Mouse (Mus musculus) limb, embryonic 12.5 days (tissue): ENCODE data around the gene Olfr1014. TPM values are rescaled to one million over a fixed set of nuclear protein-coding genes. Genes with fewer than 3 reads are reported as not detected.

Source experiments
- ATAC-seq: fragments of 200-750 bp; cut with Nextera tagmentation; 2 replicates; pipeline ENCODE4 v1.8.0; 2017; ENCODE audit warnings: low read depth, moderate TSS enrichment; ENCODE audit not compliant: insufficient number of reproducible peaks, insufficient read depth, low FRiP score, low TSS enrichment
- H3K27ac ChIP-seq: fragments of 300-500 bp; sonication (generic); 2 replicates; pipeline ENCODE4 v1.5.1; 2016; ENCODE audit warnings: mild to moderate bottlenecking, moderate library complexity
- H3K27me3 ChIP-seq: fragments of 300-500 bp; sonication (generic); 2 replicates; pipeline ENCODE4 v1.6.1; 2016; ENCODE audit warnings: mild to moderate bottlenecking, moderate library complexity
- H3K36me3 ChIP-seq: fragments of 300-500 bp; sonication (generic); 2 replicates; pipeline ENCODE4 v1.6.1; 2016; ENCODE audit warnings: mild to moderate bottlenecking, moderate library complexity
- H3K4me1 ChIP-seq: fragments of 300-500 bp; sonication (generic); replicated peaks from 2 replicates; pipeline ENCODE4 v1.6.1; 2016
- H3K4me2 ChIP-seq: fragments of 300-500 bp; sonication (generic); 2 replicates; pipeline ENCODE4 v1.6.1; 2016; ENCODE audit warnings: mild to moderate bottlenecking, moderate library complexity
- H3K4me3 ChIP-seq: fragments of 300-500 bp; sonication (generic); replicated peaks from 2 replicates; pipeline ENCODE4 v1.5.1; 2016; ENCODE audit warnings: mild to moderate bottlenecking
- H3K9ac ChIP-seq: fragments of 300-500 bp; sonication (generic); replicated peaks from 2 replicates; pipeline ENCODE4 v1.6.1; 2016; ENCODE audit warnings: mild to moderate bottlenecking, moderate library complexity
- H3K9me3 ChIP-seq: fragments of 300-500 bp; sonication (generic); 2 replicates; pipeline ENCODE4 v1.6.1; 2016; ENCODE audit warnings: mild to moderate bottlenecking, moderate library complexity
- WGBS: fragments of 180-500 bp; shearing (Covaris S2); methylation state at CpG from one replicate; pipeline ENCODE4 v1.1.7; 2016; 5-methylcytosine and 5-hydroxymethylcytosine counted together
- polyA plus RNA-seq: library from polyadenylated mRNA; unstranded; fragments of >200 nt; fragmentation: Nextera tagmentation; extraction: Ambion mirVana; gene quantifications from 2 replicates; pipeline ENCODE4 v1.2.1, GENCODE M21; 2016

Gene Olfr1014
- polyA plus RNA-seq: not detected in 2 replicates

- H3K9me3 ChIP-seq: no peaks in the 10 kb centered on the region
- no peaks in the 10 kb centered on the region for H3K36me3 ChIP-seq
- no peaks in the 10 kb centered on the region for H3K27me3 ChIP-seq
- H3K4me1 ChIP-seq: no peaks in the 10 kb centered on the region
- no peak within 1 kb of the TSS for H3K9ac ChIP-seq
- no peak for ATAC-seq
- H3K27ac ChIP-seq: no peak within 1 kb of the TSS
- no peak within 1 kb of the TSS for H3K4me2 ChIP-seq
- no peak within 1 kb of the TSS for H3K4me3 ChIP-seq
Measured at GRCm38 (mm10) chr2:85772413-85772812, at the start of gene Olfr1014. Olfr1014 (plus strand) TSS chr2:85772713.

- whole genome bisulfite sequencing: 11% methylated on average over 3 of the region's 3 CpGs
- no peaks in the 10 kb centered on the region for H3K36me3 ChIP-seq
- H3K27me3 ChIP-seq: no peaks in the 10 kb centered on the region
- H3K9ac ChIP-seq: no peak overlapping the region
- no peak overlapping the region for H3K4me2 ChIP-seq
- ATAC-seq: no peak
- no peaks in the 10 kb centered on the region for H3K4me1 ChIP-seq
- H3K27ac ChIP-seq: no peak overlapping the region
- H3K9me3 ChIP-seq: no peaks in the 10 kb centered on the region
- H3K4me3 ChIP-seq: no peak overlapping the region
Measured at GRCm38 (mm10) chr2:85725793-85726192, 46.7 kb upstream of the Olfr1014 start.

DNA sequence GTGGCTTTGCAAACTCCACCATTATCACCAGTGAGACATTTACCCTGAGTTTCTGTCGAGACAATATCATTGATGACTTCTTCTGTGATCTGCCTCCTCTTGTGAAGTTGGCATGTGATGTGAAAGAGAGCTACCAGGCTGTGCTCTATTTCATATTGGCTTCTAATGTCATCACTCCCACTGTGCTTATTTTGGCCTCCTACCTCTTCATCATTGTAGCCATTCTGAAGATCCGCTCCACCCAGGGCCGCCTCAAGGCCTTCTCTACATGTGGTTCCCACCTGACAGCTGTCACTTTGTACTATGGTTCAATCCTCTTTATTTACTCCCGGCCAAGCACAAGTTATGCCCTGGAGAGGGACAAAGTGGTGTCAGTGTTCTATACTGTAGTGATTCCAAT is 18.7 kb upstream of the Olfr1014 start:
- WGBS: 84% methylated on average over 4 of the region's 4 CpGs
- ATAC-seq: no peak
- Histone ChIP-seq H3K4me1 (no peaks in the 10 kb centered on the region), H3K9me3 (no peaks in the 10 kb centered on the region), H3K4me3 (no peak overlapping the region), H3K27me3 (no peaks in the 10 kb centered on the region), H3K27ac (no peak overlapping the region), H3K36me3 (no peaks in the 10 kb centered on the region), H3K9ac (no peak overlapping the region), H3K4me2 (no peak overlapping the region)

GRCm38 (mm10) chr2:85762666-85763065 is 9.8 kb upstream of the Olfr1014 start, which contains the start of gene Olfr1012:
Olfr1012 (minus strand) TSS chr2:85762766.
- 76% methylated on average over 1 of the region's 1 CpGs for WGBS
- Histone ChIP-seq H3K4me3 (no peak within 1 kb of the TSS), H3K4me1 (no peaks in the 10 kb centered on the region), H3K36me3 (no peaks in the 10 kb centered on the region), H3K9ac (no peak within 1 kb of the TSS), H3K9me3 (no peaks in the 10 kb centered on the region), H3K27ac (no peak within 1 kb of the TSS), H3K4me2 (no peak within 1 kb of the TSS), H3K27me3 (no peaks in the 10 kb centered on the region)
- no peak for ATAC-seq

DNA sequence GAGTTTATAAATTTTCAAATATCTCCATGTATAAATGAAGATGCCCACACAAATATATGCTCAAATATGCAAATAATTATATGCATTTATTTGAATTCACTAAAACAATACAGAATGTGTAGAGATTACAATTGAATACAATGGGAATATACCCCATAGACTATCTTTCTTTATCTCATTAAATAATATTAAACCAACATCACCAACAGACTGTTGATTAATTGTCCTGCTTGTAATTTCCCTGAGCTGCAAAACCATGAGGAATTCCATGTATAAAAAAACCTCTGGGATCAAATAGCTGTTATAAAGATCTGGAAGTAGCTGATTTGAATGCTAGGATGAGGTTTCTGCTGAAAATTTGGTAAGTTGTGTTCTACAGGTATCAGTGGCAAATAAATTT is 5.7 kb upstream of the Olfr1014 start, which contains the start of gene Olfr1013:
TSS of gene Olfr1013 (plus strand) at position 301 of the 400 bp plus-strand sequence.
- H3K4me3 ChIP-seq: no peak within 1 kb of the TSS
- H3K9me3 ChIP-seq: no peaks in the 10 kb centered on the region
- ATAC-seq: no peak
- no peaks in the 10 kb centered on the region for H3K36me3 ChIP-seq
- no peak within 1 kb of the TSS for H3K9ac ChIP-seq
- no peak within 1 kb of the TSS for H3K27ac ChIP-seq
- no peaks in the 10 kb centered on the region for H3K27me3 ChIP-seq
- no peak within 1 kb of the TSS for H3K4me2 ChIP-seq
- H3K4me1 ChIP-seq: no peaks in the 10 kb centered on the region

- Histone ChIP-seq H3K4me1 (no peaks in the 10 kb centered on the region), H3K9me3 (no peaks in the 10 kb centered on the region), H3K9ac (no peak within 1 kb of the TSS), H3K27me3 (no peaks in the 10 kb centered on the region), H3K36me3 (no peaks in the 10 kb centered on the region), H3K4me3 (no peak within 1 kb of the TSS), H3K27ac (no peak within 1 kb of the TSS), H3K4me2 (no peak within 1 kb of the TSS)
- no peak for ATAC-seq
Measured at GRCm38 (mm10) chr2:85781717-85782116, 9.2 kb downstream of the Olfr1014 start, which contains the start of gene Olfr1015. Olfr1015 (plus strand) TSS chr2:85782017.

GRCm38 (mm10) chr2:85792331-85792730 is 19.8 kb downstream of the Olfr1014 start:
- Histone ChIP-seq H3K36me3 (no peaks in the 10 kb centered on the region), H3K9me3 (no peaks in the 10 kb centered on the region), H3K4me1 (no peaks in the 10 kb centered on the region), H3K4me2 (no peak overlapping the region), H3K27ac (no peak overlapping the region), H3K9ac (no peak overlapping the region), H3K27me3 (no peaks in the 10 kb centered on the region), H3K4me3 (no peak overlapping the region)
- ATAC-seq: no peak
- WGBS: 69% methylated on average over 2 of the region's 2 CpGs

DNA sequence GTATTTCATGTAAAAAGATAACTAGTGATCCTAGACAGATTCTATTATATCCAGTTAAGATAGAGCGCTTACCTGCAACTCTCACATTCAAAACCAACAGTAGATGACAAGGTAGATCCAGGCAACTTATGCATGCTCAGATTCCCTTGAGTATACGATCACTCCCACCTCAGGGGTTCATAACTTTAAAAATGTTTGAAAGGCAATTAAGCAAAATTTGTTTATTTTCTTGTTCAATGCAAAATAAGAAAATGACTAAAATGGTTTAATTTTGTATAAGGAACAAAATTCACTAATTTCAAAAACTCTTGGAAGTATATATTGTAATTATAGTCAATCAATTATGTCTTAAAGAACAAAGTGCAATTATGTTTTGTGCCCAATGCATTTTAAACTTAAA is 29.9 kb downstream of the Olfr1014 start, which contains the start of gene Olfr1016:
TSS of gene Olfr1016 (minus strand) at position 101 of the 400 bp plus-strand sequence.
- H3K9me3 ChIP-seq: no peaks in the 10 kb centered on the region
- H3K27me3 ChIP-seq: no peaks in the 10 kb centered on the region
- H3K4me3 ChIP-seq: no peak within 1 kb of the TSS
- ATAC-seq: no peak
- WGBS: 90% methylated on average over 2 of the region's 2 CpGs
- no peak within 1 kb of the TSS for H3K4me2 ChIP-seq
- no peak within 1 kb of the TSS for H3K9ac ChIP-seq
- no peak within 1 kb of the TSS for H3K27ac ChIP-seq
- no peaks in the 10 kb centered on the region for H3K4me1 ChIP-seq
- no peaks in the 10 kb centered on the region for H3K36me3 ChIP-seq

DNA sequence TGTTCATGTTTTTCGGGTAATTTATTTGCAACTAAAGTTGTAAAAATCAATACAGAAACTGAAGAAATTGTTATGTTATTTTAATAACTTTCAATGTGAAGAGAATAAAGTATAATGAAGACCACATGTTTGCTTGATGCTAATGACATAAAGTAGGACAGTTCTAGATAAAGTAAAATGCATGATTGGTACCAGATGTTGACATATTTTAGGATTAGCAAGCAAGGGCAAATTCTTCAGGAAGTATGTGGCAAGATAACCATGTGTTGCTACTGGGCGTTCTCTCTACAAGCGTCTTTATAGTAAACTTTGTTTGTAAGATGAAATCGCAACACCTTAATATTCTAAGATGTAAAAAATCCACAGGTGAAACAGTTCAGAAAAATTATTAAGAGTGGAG is 32.0 kb downstream of the Olfr1014 start:
- H3K36me3 ChIP-seq: no peaks in the 10 kb centered on the region
- 58% methylated on average over 4 of the region's 4 CpGs for WGBS
- H3K4me1 ChIP-seq: no peaks in the 10 kb centered on the region
- H3K9me3 ChIP-seq: no peaks in the 10 kb centered on the region
- no peak for ATAC-seq
- no peak overlapping the region for H3K4me3 ChIP-seq
- H3K27me3 ChIP-seq: no peaks in the 10 kb centered on the region
- H3K27ac ChIP-seq: no peak overlapping the region
- H3K9ac ChIP-seq: no peak overlapping the region
- H3K4me2 ChIP-seq: no peak overlapping the region

DNA sequence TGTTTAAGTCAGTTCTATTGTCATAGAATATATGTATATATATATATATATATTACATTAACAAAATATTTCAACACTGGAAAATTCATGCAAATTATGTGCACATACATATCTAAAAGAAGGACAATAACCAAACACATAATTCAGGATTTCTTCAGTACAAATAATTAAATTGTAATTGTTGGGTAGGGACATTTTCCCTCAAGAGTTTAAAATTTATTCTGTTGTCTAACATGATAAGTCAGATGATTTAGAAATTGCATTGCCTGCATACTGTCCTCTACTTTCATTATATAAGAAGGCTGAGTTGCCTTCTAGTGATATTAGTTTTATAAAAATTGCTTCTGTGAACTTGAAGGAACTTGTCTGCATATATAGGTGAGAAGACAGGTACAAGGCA is 45.7 kb downstream of the Olfr1014 start, which contains the start of gene Olfr1018:
TSS of gene Olfr1018 (plus strand) at position 301 of the 400 bp plus-strand sequence.
- Histone ChIP-seq H3K9me3 (no peaks in the 10 kb centered on the region), H3K4me3 (no peak within 1 kb of the TSS), H3K27ac (no peak within 1 kb of the TSS), H3K4me1 (no peaks in the 10 kb centered on the region), H3K4me2 (no peak within 1 kb of the TSS), H3K36me3 (no peaks in the 10 kb centered on the region), H3K9ac (no peak within 1 kb of the TSS), H3K27me3 (no peaks in the 10 kb centered on the region)
- no peak for ATAC-seq
